Mouse (Mus musculus) right cerebral cortex, adult 2 months (tissue): ENCODE data around the gene Sapcd2.

ENCODE experiments used
- DNase-seq, 2 experiments: peaks; one replicate each; pipeline ENCODE4 v3.0.0; 2021 to 2022; ENCODE audit warnings: low spot score in 2 of 2

Sapcd2 gene

GRCm38 (mm10) chr2:25371764-25372643 lies at the start of gene Sapcd2:
Sapcd2 (plus strand) TSS chr2:25372321.
- DNase-seq, result peak; percentile 90 to 94

DNA sequence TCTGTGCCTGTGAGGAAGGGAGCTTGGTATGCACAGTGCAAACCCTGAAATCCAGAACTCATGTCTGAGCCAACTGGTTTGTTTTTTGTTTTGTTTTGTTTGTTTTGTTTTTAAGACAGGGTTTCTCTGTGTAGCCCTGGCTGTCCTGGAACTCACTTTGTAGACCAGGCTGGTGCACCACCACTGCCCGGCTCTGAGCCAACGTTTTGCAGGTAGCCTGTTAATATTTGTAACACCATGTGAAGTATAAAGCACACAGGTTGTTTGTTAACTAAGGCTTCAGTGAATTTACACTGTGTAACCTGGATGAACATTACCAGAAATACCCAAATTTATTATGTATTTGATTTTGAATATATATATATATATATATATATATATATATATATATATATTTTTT lies 46.1 kb upstream of the Sapcd2 start:
- DNase-seq, result no peak

DNA sequence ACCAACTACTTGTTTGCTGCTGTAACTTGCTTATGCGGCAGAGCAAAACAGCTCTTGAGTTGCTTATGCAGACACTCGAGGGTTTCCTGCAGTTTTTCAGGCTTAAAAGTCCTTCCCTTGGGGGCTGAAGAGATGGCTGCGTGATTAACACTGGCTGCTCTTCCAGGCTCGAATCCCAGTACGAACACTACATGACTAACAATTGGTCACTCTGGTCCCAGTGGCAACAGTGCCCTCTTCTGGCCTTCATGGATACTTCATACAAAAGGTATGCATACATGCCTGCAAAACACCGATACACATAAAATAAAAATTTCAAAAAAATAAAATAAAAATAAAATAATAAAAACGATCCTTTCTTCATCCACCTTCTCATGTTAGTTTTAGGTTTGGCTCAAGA lies 43.7 kb upstream of the Sapcd2 start:
- DNase-seq, result peak in 1 of 2 experiments; percentile 33

DNA sequence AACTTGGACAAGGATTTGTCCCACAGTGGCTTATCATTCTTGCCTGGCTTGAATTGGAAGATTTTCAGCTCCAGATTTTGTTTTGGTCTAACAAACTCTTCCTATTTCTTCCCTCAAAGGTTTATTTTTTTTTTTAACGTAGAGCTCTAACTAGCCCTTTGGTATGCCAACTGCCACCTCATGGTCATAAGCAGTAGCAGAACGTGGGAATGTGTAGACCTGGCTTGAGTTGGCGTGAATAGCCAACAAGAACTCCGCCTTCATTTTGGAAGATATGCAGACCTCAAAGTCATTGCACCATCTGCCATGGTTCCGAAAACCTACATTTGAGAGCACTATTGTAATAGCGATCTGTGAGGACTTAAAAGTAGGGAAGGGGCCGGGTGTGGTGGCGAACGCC lies 40.7 kb upstream of the Sapcd2 start:
- no peak for DNase-seq

DNA sequence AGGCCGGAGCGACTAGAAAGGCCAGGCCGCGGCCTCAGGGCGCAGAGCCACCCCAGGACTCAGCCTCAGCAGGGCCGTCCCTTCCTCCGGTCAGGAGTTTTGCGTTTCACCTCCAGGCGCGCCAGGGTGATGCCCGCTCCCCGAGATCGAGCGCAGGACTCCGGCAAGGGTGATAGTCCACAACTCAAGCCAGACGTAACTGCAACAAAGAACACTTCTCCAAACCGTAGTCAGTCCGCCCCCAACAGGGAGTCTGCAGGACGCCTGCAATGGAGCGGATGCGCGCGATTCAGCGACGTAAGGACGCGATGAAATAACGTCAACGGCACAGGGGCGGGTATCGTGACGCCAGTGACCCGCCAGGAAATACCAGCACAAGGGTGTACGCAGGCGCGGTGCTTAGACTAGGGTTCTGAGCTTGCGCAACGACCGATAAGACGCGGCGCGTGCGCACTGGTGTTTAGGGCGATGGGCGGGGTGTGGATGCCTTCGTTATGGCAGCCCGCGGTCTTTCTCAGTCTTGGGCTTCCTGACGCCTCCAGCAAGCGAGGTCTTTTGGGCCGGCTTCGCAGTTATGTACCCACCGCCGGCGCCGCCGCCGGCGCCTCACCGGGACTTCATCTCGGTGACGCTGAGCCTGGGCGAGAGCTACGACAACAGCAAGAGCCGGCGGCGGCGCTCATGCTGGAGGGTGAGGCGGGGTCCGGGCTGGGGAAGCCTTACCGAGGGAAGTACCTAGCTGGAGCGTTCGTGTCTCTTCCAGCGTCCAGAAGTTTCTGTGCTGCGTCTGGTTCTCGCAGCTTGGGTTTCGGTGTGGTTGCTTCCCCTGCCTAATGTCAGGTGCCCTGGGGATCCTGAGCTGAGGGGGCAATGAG lies 39.6 kb upstream of the Sapcd2 start, which contains the start of gene Man1b1:
Man1b1 (plus strand) TSS at position 53 of the 875 bp plus-strand sequence.
- peak; percentile 100 for DNase-seq

DNA sequence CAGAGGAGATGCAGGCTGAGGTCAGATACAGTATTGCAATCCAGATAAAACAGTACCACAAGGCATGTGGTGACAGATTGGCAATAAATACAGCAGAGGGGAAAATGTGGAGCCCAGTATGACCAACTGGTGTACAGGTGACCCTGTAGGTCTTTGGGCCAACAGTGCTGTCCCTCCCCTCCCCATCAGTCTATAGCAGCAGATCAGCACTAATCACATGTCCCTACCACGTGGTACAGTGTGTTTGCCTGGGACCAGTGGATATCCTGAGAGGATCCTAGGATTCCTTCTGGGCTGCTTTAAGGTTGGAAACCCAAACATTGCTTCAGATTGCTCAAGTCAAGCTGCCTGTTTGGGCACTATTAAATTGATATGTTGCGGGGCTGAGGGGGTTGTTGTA lies 38.6 kb upstream of the Sapcd2 start:
- no peak for DNase-seq

GRCm38 (mm10) chr2:25338303-25338702 lies 33.8 kb upstream of the Sapcd2 start:
- no peak for DNase-seq

- DNase-seq, result no peak
Observed at GRCm38 (mm10) chr2:25348162-25348561, 24.0 kb upstream of the Sapcd2 start.

GRCm38 (mm10) chr2:25349499-25349898 lies 22.6 kb upstream of the Sapcd2 start:
- DNase-seq, result no peak

DNA sequence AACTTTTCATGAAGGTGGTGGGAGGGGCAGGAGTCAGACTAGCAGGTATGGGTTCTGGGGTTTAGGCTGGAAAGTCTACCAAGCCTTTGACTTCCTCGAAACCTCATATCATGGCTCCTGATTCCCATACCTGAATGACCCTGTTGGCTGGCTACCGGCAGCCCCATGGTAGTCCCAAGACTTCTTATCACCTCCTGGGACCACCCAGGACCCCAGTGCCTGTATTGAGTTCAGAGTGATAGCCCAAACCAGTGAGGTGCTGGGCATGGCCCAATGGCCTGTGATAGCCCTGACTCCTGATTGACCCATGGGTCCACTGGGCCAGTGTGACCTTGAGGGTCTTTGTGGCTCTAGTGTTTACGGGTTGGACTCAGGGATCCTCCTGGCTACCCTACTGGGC lies 21.4 kb upstream of the Sapcd2 start:
- DNase-seq, result no peak

GRCm38 (mm10) chr2:25354211-25354610 lies 17.9 kb upstream of the Sapcd2 start:
- no peak for DNase-seq

DNA sequence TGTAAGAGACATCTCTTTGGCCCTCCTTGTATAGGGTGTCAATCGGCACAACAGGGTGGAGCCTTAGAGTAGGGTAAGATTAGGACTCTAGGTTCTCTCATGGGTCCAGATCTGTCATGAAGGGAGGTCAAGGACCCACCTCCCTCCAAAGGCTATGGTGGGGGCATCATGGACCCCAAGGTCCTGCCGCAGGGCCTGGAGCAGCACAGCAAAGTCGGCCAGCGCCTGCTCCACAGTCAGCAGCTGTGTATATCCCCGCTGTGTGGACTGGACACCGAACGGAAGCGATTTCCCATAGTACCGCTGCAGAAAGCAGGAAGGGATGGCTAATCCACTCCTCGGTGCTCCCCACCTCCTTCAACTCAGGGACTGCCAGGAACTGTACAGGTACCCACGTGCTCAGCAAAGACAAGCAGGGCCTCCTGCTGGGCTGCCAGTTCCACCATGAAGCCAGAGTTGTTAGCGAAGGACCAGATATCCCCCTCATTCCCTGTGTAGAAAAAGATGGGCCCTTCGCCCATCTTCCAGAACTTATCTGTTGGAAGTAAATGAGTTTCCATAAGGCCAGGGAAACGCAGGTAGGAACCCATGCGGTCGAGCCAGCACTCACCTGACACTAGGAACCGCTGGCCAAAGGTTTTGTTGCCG lies 16.6 kb upstream of the Sapcd2 start:
- peak in 1 of 2 experiments; percentile 11 for DNase-seq

DNA sequence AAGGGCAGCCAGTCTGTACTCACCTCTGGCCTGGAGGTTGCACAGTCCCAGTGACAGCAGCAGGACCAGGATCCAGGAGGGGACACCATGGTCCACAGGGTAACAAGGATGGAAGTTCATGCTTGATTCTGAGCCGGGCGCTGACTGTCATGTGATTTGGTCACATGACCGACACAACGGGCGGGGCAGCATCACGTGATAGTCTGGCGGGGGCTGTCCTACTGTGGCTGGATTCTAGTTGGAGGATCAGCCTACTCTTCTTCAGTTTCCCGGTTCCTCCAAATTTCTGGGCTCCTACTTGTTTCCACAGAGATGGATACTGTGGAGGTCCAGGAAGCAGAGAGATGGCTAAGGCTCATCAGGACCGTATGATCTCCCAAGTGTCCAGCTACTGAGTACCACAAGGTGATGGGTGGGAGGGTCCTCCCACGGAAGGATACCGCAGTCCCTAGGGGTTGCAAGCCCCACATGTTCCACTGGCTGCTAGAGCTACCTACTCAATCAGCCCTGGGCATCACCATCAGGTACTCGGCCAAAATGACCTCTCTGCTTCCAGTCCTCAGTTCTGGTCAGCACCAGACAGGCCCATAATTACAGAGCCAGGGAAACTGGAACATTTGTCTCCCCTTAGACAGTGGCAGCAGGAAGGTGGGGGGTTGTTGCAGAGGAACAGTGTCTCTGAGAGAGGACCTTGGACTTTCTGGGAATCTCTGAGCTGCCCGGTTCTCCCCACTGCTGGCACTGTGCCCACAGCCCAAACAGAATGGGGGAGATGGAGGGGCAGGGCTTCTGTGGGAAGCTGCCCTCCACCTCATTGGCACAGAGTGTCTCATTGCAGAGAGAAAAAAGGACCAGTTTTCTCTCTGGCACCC lies 15.7 kb upstream of the Sapcd2 start, which contains the start of gene Dpp7:
Dpp7 (minus strand) TSS at position 152 of the 872 bp plus-strand sequence.
- DNase-seq, result peak; percentile 87 to 88

DNA sequence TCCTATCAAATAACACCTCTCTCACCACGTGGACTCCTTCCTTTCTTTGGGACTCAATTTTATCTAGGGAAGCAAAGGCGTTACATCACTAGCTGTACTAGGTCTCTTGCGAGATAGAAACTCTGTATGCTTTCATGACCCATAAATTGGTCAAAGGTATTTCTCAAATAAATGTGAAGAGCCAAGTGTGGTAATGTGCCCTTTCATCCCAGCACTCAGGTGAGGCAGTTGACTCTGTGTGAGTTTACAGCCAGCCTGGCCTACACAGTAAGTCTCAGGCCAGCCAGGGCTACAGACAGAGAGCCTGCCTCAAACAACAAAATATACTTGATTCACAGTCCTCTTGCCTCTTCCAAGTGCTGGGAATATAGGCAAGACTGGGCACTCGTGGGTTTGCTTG lies 12.3 kb upstream of the Sapcd2 start:
- DNase-seq, result no peak

DNA sequence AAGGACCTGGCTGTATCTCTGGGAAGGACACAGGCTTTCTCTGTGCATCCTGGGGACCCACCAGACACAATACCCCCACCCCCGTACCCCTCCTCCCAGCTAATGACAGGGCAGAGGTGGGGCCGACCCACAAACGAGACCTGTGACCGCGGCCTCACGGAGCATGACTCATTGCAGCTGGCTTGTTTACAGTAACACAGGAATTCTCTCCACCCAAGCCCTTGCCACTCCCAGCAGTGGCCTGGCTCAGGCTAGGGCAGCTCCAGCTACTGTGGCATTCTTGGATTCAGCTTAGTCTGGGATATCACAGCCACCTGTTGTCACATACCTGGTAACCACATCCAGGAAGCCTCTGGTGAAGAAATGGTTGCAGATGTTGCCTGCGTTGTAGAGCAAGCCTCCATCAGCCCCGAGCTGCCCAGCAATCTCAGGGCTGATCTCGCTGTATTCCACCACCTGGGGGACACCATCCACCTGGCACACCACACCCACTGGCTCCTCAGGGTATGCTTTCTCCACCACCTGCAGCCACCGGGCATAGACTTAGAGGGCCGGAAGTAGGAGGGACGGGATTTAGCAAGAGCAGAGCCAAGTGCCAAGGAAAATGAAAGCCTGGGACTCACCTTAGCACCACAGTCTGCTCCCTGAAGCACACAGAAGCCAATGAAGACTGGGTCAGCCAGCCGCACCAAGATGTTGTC lies 8.5 kb upstream of the Sapcd2 start:
- DNase-seq, result no peak

DNA sequence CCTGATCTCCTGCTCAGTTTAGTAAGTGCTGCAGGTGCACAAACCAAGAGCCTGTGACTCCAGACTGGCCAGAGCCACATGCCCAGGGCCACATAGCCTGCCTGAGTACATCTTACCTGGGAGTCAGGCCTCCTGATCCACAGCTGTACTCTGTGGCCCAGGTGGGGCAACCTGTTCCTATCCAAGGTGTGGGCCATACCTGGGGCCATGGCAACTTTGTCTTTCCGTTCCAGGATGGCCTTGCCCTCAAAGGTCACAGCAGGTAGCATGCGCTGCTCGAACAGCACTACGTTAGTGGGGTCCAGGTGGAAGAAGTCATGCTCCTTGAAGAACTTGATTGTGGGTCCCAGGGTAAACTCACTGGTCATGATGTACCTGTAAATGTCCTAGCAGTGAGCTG lies 7.8 kb upstream of the Sapcd2 start:
- no peak for DNase-seq

DNA sequence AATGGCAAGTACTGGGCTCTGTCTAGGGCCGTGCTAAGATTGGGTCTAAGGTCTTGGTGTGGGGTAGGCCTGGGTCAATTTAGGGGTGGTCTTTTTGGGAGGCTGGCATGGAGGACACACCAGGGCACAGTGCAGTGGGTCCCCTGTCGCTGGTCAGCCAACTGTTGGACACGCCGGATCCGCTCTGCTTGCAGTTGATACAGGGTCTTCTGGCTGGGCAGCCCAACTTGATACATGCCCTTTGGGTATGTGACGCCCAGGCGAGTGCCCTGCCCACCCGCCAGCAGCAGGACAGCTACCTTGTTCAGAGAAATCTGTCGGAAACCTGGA lies 7.4 kb upstream of the Sapcd2 start:
- no peak for DNase-seq

DNA sequence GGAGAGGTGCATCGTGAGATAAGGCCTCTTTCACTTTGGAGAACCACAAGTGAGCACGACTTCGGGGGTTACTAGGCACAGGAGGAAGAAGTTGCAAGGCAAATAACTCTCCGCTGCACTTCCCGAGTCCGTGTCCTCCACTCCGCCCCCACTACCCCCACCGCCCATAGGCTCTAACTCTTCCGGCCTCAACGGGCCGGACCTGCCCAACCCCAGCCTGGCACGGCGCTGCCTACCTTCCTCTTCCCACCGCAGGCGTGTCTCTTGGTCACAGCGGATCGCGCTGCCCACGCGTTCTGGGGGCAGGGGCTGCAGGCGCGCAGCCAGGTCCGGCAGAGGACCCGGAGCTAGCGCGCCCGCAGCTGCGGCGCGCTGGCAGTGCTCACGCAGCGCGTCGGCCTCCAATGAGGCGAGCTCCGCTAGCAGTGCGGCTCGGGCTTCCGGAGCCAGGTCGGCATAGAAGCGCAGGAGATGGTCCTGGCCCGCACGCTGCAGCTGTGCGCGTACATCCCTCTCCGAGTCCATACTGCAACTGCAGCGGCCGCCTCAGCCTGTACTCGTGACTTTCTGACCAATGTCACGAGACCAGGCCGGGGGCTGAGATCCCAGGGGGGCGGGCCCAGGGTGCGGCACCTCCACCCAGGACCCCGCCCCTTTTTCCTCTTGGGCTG lies 6.9 kb upstream of the Sapcd2 start, which contains the start of gene Uap1l1:
Uap1l1 (minus strand) TSS at position 592 of the 671 bp plus-strand sequence.
- peak; percentile 58 to 68 for DNase-seq

GRCm38 (mm10) chr2:25369996-25370395 lies 2.1 kb upstream of the Sapcd2 start:
- no peak for DNase-seq
